Mouse (Mus musculus): Measurements from ENCODE around the gene Znfx1. TPM values are rescaled to one million over a fixed set of nuclear protein-coding genes. Genes with fewer than 3 reads are reported as not detected.

Znfx1 gene
- polyA plus RNA-seq, 1 experiment from 2014 or later = 6.2 TPM

- Histone ChIP-seq H3K27me3 (no peaks in the 10 kb centered on the region), H3K27ac (no peak overlapping the region), H3K9me3 (replicated peaks) (no peaks in the 10 kb centered on the region), H3K4me3 (no peak overlapping the region), H3K4me2 (no peak overlapping the region), H3K9ac (peak overlapping the region; percentile 52; the same call in 1 of the 2 replicates), H3K36me3 (ENCODE audit: poor library complexity, severe bottlenecking) (peaks cover 48% of the 10 kb centered on the region), H3K4me1 (peaks cover 26% of the 10 kb centered on the region)
- WGBS = 37% methylated on average over 8 of the region's 8 CpGs
- ATAC-seq = no peak
Observed at GRCm38 (mm10) chr2:167059536-167059935, 3.3 kb downstream of the Znfx1 start.

GRCm38 (mm10) chr2:167058814-167059387 lies 3.9 kb downstream of the Znfx1 start:
- Histone ChIP-seq H3K36me3 (ENCODE audit: poor library complexity, severe bottlenecking) (peaks cover 51% of the 10 kb centered on the region), H3K9ac (no peak overlapping the region), H3K4me2 (no peak overlapping the region), H3K9me3 (replicated peaks) (no peaks in the 10 kb centered on the region), H3K4me3 (no peak overlapping the region), H3K27ac (no peak overlapping the region), H3K27me3 (no peaks in the 10 kb centered on the region), H3K4me1 (peaks cover 25% of the 10 kb centered on the region)
- WGBS = 61% methylated on average over 3 of the region's 3 CpGs
- no peak for ATAC-seq

GRCm38 (mm10) chr2:167058201-167058600 lies 4.6 kb downstream of the Znfx1 start:
- WGBS = 76% methylated on average over 3 of the region's 3 CpGs
- H3K9ac ChIP-seq = no peak overlapping the region
- H3K27me3 ChIP-seq = no peaks in the 10 kb centered on the region
- H3K36me3 ChIP-seq (ENCODE audit: poor library complexity, severe bottlenecking) = peaks cover 58% of the 10 kb centered on the region
- no peaks in the 10 kb centered on the region for H3K9me3 ChIP-seq (replicated peaks)
- peaks cover 31% of the 10 kb centered on the region for H3K4me1 ChIP-seq
- no peak overlapping the region for H3K4me3 ChIP-seq
- ATAC-seq = no peak
- no peak overlapping the region for H3K27ac ChIP-seq
- H3K4me2 ChIP-seq = no peak overlapping the region

GRCm38 (mm10) chr2:167056942-167057323 lies 5.9 kb downstream of the Znfx1 start:
- 88% methylated on average over 5 of the region's 5 CpGs for WGBS
- no peak for ATAC-seq
- Histone ChIP-seq H3K9me3 (replicated peaks) (no peaks in the 10 kb centered on the region), H3K4me2 (no peak overlapping the region), H3K36me3 (ENCODE audit: poor library complexity, severe bottlenecking) (peaks cover 66% of the 10 kb centered on the region), H3K4me1 (peaks cover 33% of the 10 kb centered on the region), H3K27ac (no peak overlapping the region), H3K9ac (no peak overlapping the region), H3K27me3 (no peaks in the 10 kb centered on the region), H3K4me3 (no peak overlapping the region)

- Histone ChIP-seq H3K36me3 (ENCODE audit: poor library complexity, severe bottlenecking) (peaks cover 72% of the 10 kb centered on the region), H3K4me2 (no peak overlapping the region), H3K27me3 (no peaks in the 10 kb centered on the region), H3K27ac (no peak overlapping the region), H3K4me3 (no peak overlapping the region), H3K9me3 (replicated peaks) (no peaks in the 10 kb centered on the region), H3K4me1 (peaks cover 27% of the 10 kb centered on the region), H3K9ac (no peak overlapping the region)
- ATAC-seq = no peak
- 97% methylated on average over 15 of the region's 15 CpGs for WGBS
Observed at GRCm38 (mm10) chr2:167056210-167056941, 6.4 kb downstream of the Znfx1 start.

- Histone ChIP-seq H3K27ac (no peak overlapping the region), H3K27me3 (no peaks in the 10 kb centered on the region), H3K4me1 (peaks cover 17% of the 10 kb centered on the region), H3K4me2 (no peak overlapping the region), H3K36me3 (ENCODE audit: poor library complexity, severe bottlenecking) (peaks cover 75% of the 10 kb centered on the region), H3K9me3 (replicated peaks) (no peaks in the 10 kb centered on the region), H3K4me3 (no peak overlapping the region), H3K9ac (no peak overlapping the region)
- ATAC-seq = no peak
- WGBS = 91% methylated on average over 15 of the region's 15 CpGs
Observed at GRCm38 (mm10) chr2:167055386-167055785, 7.4 kb downstream of the Znfx1 start.

GRCm38 (mm10) chr2:167053127-167053844 lies 9.5 kb downstream of the Znfx1 start:
- H3K36me3 ChIP-seq (ENCODE audit: poor library complexity, severe bottlenecking) = peaks cover 81% of the 10 kb centered on the region
- H3K9ac ChIP-seq = peak overlapping the region; percentile 30

GRCm38 (mm10) chr2:167048698-167049358 lies 14.0 kb downstream of the Znfx1 start:
- Histone ChIP-seq H3K27me3 (no peaks in the 10 kb centered on the region), H3K27ac (no peak overlapping the region), H3K4me3 (no peak overlapping the region), H3K9ac (no peak overlapping the region), H3K9me3 (replicated peaks) (no peaks in the 10 kb centered on the region), H3K4me2 (no peak overlapping the region), H3K36me3 (ENCODE audit: poor library complexity, severe bottlenecking) (peaks cover 78% of the 10 kb centered on the region), H3K4me1 (peaks cover 9% of the 10 kb centered on the region)
- 92% methylated on average over 8 of the region's 8 CpGs for WGBS
- ATAC-seq = no peak

More at GRCm38 (mm10) chr2:167053127-167053844, 9.5 kb downstream of the Znfx1 start:
- ATAC-seq = no peak
- Histone ChIP-seq H3K4me1 (peaks cover 9% of the 10 kb centered on the region), H3K27ac (peak overlapping the region; percentile 16; the same call in 1 of the 2 replicates), H3K4me2 (no peak overlapping the region), H3K27me3 (no peaks in the 10 kb centered on the region), H3K9me3 (replicated peaks) (no peaks in the 10 kb centered on the region), H3K4me3 (no peak overlapping the region)
- WGBS = 58% methylated on average over 9 of the region's 9 CpGs

GRCm38 (mm10) chr2:167048223-167048622 lies 14.6 kb downstream of the Znfx1 start:
- no peak overlapping the region for H3K27ac ChIP-seq
- H3K4me1 ChIP-seq = peaks cover 3% of the 10 kb centered on the region
- no peak overlapping the region for H3K4me3 ChIP-seq
- peaks cover 78% of the 10 kb centered on the region for H3K36me3 ChIP-seq (ENCODE audit: poor library complexity, severe bottlenecking)
- H3K9me3 ChIP-seq (replicated peaks) = no peaks in the 10 kb centered on the region
- WGBS = 93% methylated on average over 10 of the region's 10 CpGs
- ATAC-seq = no peak
- no peaks in the 10 kb centered on the region for H3K27me3 ChIP-seq
- no peak overlapping the region for H3K9ac ChIP-seq
- no peak overlapping the region for H3K4me2 ChIP-seq

- Histone ChIP-seq H3K27ac (no peak overlapping the region), H3K36me3 (ENCODE audit: poor library complexity, severe bottlenecking) (peaks cover 94% of the 10 kb centered on the region), H3K4me3 (no peak overlapping the region), H3K4me1 (no peaks in the 10 kb centered on the region), H3K9me3 (replicated peaks) (no peaks in the 10 kb centered on the region), H3K9ac (no peak overlapping the region), H3K27me3 (no peaks in the 10 kb centered on the region), H3K4me2 (no peak overlapping the region)
- 94% methylated on average over 12 of the region's 12 CpGs for WGBS
- ATAC-seq = no peak
Observed at GRCm38 (mm10) chr2:167043400-167044121, 19.3 kb downstream of the Znfx1 start.

- H3K4me1 ChIP-seq = no peaks in the 10 kb centered on the region
- no peak overlapping the region for H3K9ac ChIP-seq
- no peak overlapping the region for H3K27ac ChIP-seq
- 93% methylated on average over 8 of the region's 8 CpGs for WGBS
- no peak overlapping the region for H3K4me3 ChIP-seq
- H3K9me3 ChIP-seq (replicated peaks) = no peaks in the 10 kb centered on the region
- H3K27me3 ChIP-seq = no peaks in the 10 kb centered on the region
- no peak overlapping the region for H3K4me2 ChIP-seq
- ATAC-seq = no peak
- H3K36me3 ChIP-seq (ENCODE audit: poor library complexity, severe bottlenecking) = peaks cover 99% of the 10 kb centered on the region
Observed at GRCm38 (mm10) chr2:167039386-167039785, 23.4 kb downstream of the Znfx1 start.

All from forebrain, embryonic 13.5 days (tissue).